Mouse (Mus musculus) thymus, adult 2 months (tissue): ENCODE results near the gene Gpr176.

Experiments used
- CTCF ChIP-seq: fragments of 200-500 bp; IDR thresholded peaks from 2 replicates; pipeline ENCODE4 v1.5.1; 2012; ENCODE audit warnings: mild to moderate bottlenecking, control low read depth, low read length, moderate library complexity, borderline replicate concordance; ENCODE audit not compliant: control insufficient read depth, poor library complexity, insufficient read depth; ENCODE audit errors: extremely low read depth
- POLR2A ChIP-seq: fragments of 200-500 bp; IDR thresholded peaks from 2 replicates; pipeline ENCODE4 v1.6.1; 2012; ENCODE audit warnings: mild to moderate bottlenecking, low read length, control low read depth, moderate library complexity; ENCODE audit not compliant: control insufficient read depth, poor library complexity, insufficient read depth; ENCODE audit errors: extremely low read depth

GRCm38 (mm10) chr2:118345535-118345934 is 27.7 kb downstream of the Gpr176 start:
- TF ChIP-seq CTCF (no peak), POLR2A (no peak)
